Mouse (Mus musculus) C2C12 (cell line): Measurements from ENCODE around the gene Crybg1. TPM values are rescaled to one million over a fixed set of nuclear protein-coding genes. Genes with fewer than 3 reads are reported as not detected.

Source experiments
- H3K27me3 ChIP-seq: one replicate; pipeline ENCODE4 v1.6.1; 2011; ENCODE audit not compliant: control insufficient read depth, insufficient read depth, insufficient read length
- H3K36me3 ChIP-seq: one replicate; pipeline ENCODE4 v1.6.1; 2011; ENCODE audit not compliant: control insufficient read depth, insufficient read depth
- H3K4me3 ChIP-seq: one replicate; pipeline ENCODE4 v1.5.1; 2011; ENCODE audit warnings: mild to moderate bottlenecking, control low read depth; ENCODE audit not compliant: poor library complexity, insufficient read depth, severe bottlenecking
- H3K79me2 ChIP-seq: one replicate; pipeline ENCODE4 v1.6.1; 2011; ENCODE audit not compliant: control insufficient read depth, insufficient read depth
- H3K79me3 ChIP-seq: one replicate; pipeline ENCODE4 v1.6.1; 2011; ENCODE audit warnings: low read depth, control low read depth
- H3ac ChIP-seq: one replicate; pipeline ENCODE3; 2011; ENCODE audit warnings: low read depth; ENCODE audit not compliant: control insufficient read depth, insufficient read length
- CEBPB ChIP-seq: IDR thresholded peaks from one replicate; pipeline ENCODE4 v1.6.1; 2011; ENCODE audit warnings: low read depth, mild to moderate bottlenecking, control low read depth, moderate library complexity
- CTCF ChIP-seq: IDR thresholded peaks from one replicate; pipeline ENCODE4 v1.5.1; 2011; ENCODE audit not compliant: control insufficient read depth, insufficient read depth, insufficient read length
- FOSL1 ChIP-seq: IDR thresholded peaks from one replicate; pipeline ENCODE4 v1.8.0; 2011; ENCODE audit warnings: mild to moderate bottlenecking, low read length; ENCODE audit not compliant: poor library complexity, insufficient read depth, severe bottlenecking
- MAX ChIP-seq: IDR thresholded peaks from one replicate; pipeline ENCODE4 v1.6.1; 2011; ENCODE audit warnings: mild to moderate bottlenecking, control low read depth
- MYOD1 ChIP-seq: IDR thresholded peaks from one replicate; pipeline ENCODE4 v1.6.1; 2011; ENCODE audit warnings: low read depth; ENCODE audit not compliant: control insufficient read depth, insufficient read length
- MYOG ChIP-seq: IDR thresholded peaks from one replicate; pipeline ENCODE4 v1.6.1; 2011; ENCODE audit not compliant: control insufficient read depth, insufficient read length; ENCODE audit errors: extremely low read depth
- USF1 ChIP-seq: IDR thresholded peaks from one replicate; pipeline ENCODE4 v1.6.1; 2011; ENCODE audit warnings: low read depth, mild to moderate bottlenecking, control low read depth, moderate library complexity
- polyA plus RNA-seq: library from polyadenylated mRNA; unstranded; fragments of >200 nt; fragmentation: generic; extraction: Trizol; gene quantifications from one replicate; pipeline ENCODE4 v1.2.1, GENCODE M21; 2012; ENCODE audit warnings: missing spikeins

Crybg1 gene
- polyA plus RNA-seq, 1 experiment: 11.1 TPM

DNA sequence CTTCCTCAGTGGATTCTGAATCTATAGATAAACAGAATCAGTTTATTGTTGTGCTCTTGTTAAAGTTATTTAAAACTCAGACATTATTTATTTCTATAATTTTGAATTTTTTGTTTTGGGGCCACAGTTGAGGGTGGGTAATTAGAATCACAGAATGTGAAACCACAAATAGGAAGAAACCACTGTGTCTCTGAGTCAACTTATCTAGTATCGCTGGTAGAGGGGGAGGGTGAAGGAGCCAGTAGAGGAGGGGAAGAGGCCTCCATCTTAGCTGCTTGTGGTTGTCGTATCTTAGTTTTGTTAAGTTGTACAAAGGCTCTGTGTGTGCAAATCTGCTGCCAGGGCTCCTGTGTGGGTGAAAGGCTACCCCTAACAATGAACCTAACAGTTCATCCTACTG, 231.9 kb downstream of the Crybg1 start:
- Histone ChIP-seq H3K4me3 (no peak overlapping the region), H3K79me3 (no peaks in the 10 kb centered on the region), H3K79me2 (no peaks in the 10 kb centered on the region), H3K36me3 (peaks cover 24% of the 10 kb centered on the region), H3K27me3 (no peaks in the 10 kb centered on the region), H3ac (no peak overlapping the region)
- TF ChIP-seq CTCF (no peak), MYOD1 (no peak), MYOG (no peak), MAX (no peak), USF1 (no peak), CEBPB (no peak), FOSL1 (no peak)

- Histone ChIP-seq H3K79me2 (no peaks in the 10 kb centered on the region), H3K79me3 (no peaks in the 10 kb centered on the region), H3K27me3 (no peaks in the 10 kb centered on the region), H3K4me3 (no peak overlapping the region), H3ac (no peak overlapping the region), H3K36me3 (peaks cover 26% of the 10 kb centered on the region)
- no peak for TF ChIP-seq MAX
- no peak for TF ChIP-seq MYOD1
- no peak for TF ChIP-seq CTCF
- TF ChIP-seq CEBPB: no peak
- no peak for TF ChIP-seq MYOG
- TF ChIP-seq FOSL1: no peak
- TF ChIP-seq USF1: no peak
Measured at GRCm38 (mm10) chr10:43916181-43916580, 232.5 kb downstream of the Crybg1 start.

DNA sequence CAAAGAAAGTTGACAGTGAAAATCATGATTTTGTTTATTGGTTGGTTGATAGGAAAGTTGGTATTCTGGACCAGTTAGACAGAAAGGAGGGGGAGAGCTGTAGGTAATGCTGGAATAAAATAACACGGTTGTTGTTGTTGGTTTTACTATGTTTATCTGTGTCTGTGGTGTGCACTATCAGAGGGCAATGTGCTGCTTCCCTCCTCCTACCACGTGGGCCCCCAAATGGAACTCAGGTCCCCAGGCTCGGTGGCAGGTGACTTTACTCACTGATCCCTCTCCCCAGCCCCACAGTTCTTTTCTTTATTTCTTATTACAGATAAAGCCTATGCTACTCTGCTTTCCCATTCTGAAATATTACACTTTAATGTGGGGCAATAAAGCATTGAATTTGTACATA, 236.4 kb downstream of the Crybg1 start:
- no peak overlapping the region for H3K4me3 ChIP-seq
- H3K36me3 ChIP-seq: peaks cover 22% of the 10 kb centered on the region
- H3K79me3 ChIP-seq: no peaks in the 10 kb centered on the region
- H3K79me2 ChIP-seq: no peaks in the 10 kb centered on the region
- H3ac ChIP-seq: no peak overlapping the region
- no peaks in the 10 kb centered on the region for H3K27me3 ChIP-seq
- no peak for TF ChIP-seq MYOG
- TF ChIP-seq FOSL1: no peak
- no peak for TF ChIP-seq CTCF
- no peak for TF ChIP-seq MYOD1
- TF ChIP-seq MAX: no peak
- no peak for TF ChIP-seq CEBPB
- no peak for TF ChIP-seq USF1

GRCm38 (mm10) chr10:43910873-43911142, 237.8 kb downstream of the Crybg1 start:
- no peaks in the 10 kb centered on the region for H3K79me3 ChIP-seq
- H3ac ChIP-seq: no peak overlapping the region
- H3K4me3 ChIP-seq: no peak overlapping the region
- TF ChIP-seq CTCF (no peak), MYOD1 (no peak), MYOG (no peak), USF1 (no peak)
- no peaks in the 10 kb centered on the region for H3K27me3 ChIP-seq
- H3K79me2 ChIP-seq: no peaks in the 10 kb centered on the region
- peaks cover 22% of the 10 kb centered on the region for H3K36me3 ChIP-seq

DNA sequence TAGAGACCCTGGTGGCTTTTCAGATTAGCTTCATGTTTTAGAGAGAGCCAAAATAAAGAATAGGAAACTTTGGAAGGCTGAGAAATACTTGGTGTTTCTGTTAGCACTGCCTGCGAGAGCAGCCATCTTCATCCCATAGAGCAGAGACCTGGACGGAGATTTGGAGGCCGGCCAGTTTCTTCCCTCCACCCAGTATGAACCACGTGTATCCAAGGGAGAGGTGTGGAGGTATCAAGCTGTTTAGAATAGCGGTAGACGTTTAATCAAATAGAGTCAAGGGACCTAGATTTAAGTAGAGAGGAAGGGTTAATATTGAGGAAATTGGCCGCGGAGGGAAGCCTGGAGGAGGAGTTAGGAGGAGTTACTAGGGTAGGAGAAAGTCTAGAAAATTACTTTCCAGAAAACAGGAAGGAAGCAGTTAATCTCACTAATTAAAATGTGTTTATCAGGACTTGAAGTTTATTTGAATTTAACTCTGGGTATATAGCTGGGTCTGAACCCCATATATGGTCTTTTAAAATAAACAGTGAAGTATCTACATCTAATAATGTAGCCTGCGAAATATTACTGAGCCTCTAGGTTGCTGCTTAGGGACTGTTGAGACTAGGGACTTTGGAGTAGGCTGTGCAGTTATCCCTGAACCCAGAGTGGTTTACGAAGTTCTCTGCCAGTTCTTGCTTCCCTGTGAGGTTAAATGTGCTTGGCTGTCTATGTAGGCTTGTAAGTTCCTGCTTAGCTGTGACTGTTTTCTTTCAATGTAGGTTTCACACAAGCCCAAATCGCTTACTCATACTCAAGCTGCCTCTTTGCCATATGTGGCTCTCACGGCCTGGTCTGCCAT, 238.4 kb downstream of the Crybg1 start:
- no peaks in the 10 kb centered on the region for H3K79me2 ChIP-seq
- peaks cover 22% of the 10 kb centered on the region for H3K36me3 ChIP-seq
- H3ac ChIP-seq: no peak overlapping the region
- H3K4me3 ChIP-seq: no peak overlapping the region
- no peaks in the 10 kb centered on the region for H3K79me3 ChIP-seq
- TF ChIP-seq FOSL1 (no peak), USF1 (no peak), MAX (no peak), MYOG (no peak), MYOD1 (no peak), CTCF (no peak), CEBPB (no peak)
- no peaks in the 10 kb centered on the region for H3K27me3 ChIP-seq

DNA sequence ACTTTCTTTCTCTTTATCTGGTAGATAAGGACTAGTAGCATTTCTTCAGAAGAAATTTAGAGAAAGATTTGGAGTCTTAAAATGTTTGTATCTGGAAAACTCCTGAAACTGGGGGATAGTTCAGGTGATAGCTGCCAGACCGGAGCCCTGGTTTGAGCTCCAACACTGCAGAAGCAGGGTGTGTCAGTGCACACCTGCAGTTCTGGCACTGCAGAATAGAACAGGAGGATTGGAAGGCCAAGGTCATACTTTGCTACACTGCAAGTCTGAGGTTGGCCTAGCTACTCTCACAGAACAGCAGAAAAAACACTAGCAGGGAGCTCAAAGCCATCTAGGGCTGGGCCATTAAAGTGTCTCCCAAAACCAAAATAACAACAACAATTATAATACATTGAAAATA, 244.1 kb downstream of the Crybg1 start:
- peaks cover 16% of the 10 kb centered on the region for H3K79me3 ChIP-seq
- peaks cover under 1% of the 10 kb centered on the region for H3K36me3 ChIP-seq
- no peak overlapping the region for H3ac ChIP-seq
- H3K27me3 ChIP-seq: no peaks in the 10 kb centered on the region
- no peak for TF ChIP-seq CEBPB
- TF ChIP-seq MAX: no peak
- TF ChIP-seq MYOG: no peak
- no peak for TF ChIP-seq CTCF
- no peak for TF ChIP-seq MYOD1
- TF ChIP-seq USF1: no peak
- TF ChIP-seq FOSL1: no peak
- peaks cover 39% of the 10 kb centered on the region for H3K79me2 ChIP-seq
- no peak overlapping the region for H3K4me3 ChIP-seq
